Mouse (Mus musculus): ENCODE results near the gene Grwd1.
"Not testable (repeated sequence)": the region's sequence is repeated elsewhere in the genome, so short reads cannot be mapped to it uniquely, and the experiment has no call there.

Gene Grwd1

DNA sequence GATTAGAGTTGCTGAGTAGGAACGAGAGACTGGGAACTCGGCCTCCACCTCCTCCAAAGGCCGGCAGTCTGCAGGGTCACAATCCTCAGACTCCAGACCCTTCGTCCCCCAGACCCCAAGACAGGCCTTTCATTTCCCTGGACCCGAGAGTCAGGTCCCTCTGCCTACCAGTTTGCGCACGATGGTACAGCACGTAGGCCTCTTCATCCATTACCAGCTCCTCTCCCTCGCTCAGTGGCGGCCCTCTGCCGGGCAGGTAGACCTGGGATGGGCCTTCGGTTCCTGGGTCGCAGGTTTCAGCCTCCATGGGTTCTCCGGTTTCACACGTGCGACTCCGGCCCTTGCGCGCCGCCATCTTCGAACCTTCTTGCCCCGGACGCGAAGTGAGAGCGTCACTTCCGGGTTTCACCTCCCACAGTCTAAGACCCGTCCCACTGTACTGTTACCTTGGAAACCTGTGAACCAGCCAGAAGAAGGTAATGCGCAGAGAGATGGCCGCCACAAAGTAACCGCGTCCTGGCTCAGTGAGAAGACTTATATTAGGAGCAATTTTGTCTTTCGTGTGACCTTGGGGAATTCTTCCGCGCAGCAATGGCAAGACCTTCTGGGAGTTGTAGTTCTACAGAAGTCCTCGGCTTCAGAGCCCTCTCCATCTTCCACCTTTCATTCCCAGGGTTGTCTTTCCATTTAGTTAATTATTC is at the start of gene Grwd1:
Gene Grwd1 (minus strand): TSS at position 518 of the 701 bp plus-strand sequence.
- in situ Hi-C loops (cut with MboI), result no loop called here

DNA sequence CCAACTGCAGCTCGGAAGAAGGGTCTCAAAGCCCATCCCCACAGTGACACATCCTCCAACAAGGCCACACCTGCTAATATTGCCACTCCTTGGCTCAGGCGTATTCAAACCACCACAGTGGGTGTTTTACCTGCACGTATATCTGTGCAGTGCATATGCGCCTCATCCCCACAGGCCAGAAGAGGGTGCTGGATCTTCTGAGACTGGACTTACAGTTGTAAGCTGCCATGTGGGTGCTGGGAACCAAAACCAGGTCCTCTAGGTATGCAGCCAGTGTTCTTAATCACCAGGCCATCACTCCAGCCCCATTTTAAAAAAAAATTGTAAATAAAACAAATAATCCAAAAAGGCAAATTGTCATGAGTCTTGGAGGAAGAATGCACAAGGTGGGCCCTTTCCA is 49.8 kb upstream of the Grwd1 start:
- in situ Hi-C loops (cut with MboI), result no loop called here

DNA sequence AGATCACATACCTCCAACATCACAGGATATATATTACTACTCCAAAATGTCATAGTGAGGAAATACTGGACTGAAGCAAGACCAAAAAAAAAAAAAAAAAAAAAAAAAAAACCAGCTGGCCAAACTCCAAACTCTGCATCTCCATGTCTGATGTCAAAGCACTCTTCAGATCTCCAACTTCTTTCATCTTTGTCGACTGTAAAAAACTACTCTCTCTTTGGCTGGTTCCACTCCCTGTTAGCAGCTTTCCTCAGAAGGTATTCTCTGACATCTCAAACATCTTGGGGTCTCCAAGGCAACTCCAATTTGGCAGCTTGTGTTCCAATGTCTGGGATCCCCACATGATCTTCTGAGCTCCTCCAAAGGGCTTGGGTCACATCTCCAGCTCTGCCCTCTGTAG is 47.5 kb upstream of the Grwd1 start, which contains the start of gene Grin2d:
Gene Grin2d (minus strand): TSS at position 101 of the 400 bp plus-strand sequence.
- in situ Hi-C loops (cut with MboI), result not testable (repeated sequence)

DNA sequence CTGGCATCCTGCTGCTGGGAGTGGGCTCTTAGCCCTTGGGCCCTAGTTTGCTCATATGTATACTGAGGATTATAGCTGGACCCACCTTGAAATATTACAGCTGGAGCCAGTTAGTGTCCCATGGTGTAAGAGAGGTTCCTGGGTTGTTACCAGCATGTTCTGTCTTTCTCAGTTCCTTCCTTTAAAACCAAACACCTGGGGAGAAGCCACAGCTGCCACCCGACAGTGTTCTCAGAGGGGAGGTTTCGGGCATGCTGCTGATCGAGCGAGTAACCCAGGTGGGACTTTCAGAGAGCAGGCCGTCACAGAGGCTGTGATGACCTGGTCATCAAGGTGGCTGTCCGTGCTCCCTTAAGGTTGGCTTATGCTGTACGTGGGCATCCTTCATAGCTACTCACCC is 46.2 kb upstream of the Grwd1 start:
- in situ Hi-C loops (cut with MboI), result no loop called here

DNA sequence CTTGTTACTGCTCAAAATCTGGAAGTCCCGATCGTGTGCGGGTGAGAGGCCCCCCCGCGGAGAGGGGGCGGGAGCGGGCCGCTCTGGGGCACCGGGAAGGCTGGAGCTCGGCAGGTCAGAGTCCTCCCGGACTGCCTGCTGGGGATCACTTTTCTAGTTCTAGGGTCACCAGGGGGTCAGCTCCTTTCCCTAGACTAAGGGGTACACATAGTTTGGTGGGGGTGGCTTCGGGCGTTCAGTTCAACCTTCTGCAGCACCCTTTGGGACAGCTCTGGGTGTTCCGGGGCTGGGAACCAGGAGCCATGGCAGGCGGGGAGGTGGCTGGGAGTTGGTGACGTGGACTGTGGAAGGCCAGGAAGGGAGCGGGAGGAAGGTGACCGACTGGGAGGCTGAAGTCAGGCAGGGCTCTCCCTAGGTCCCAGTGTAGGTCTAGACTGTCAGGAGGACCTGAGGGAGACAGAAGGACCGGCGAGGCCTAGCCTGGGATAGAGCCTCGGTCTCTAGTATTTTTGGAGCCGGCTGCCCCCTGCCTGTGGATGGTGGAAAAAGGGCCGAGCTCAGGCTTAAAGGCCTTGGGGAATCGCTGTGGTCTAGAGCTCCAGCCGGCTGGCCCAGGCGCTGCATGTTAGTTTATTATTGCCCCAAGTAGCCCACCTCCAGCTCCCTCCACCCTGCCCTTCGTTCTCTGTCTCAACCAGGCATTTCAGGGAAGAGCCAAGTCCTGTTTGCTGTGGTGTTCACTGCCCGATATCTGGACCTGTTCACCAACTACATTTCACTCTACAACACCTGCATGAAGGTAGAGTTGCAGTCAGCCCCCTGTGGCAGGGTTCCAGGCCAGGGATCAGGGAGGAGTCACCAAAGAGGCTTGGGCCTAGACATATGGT is 42.6 kb upstream of the Grwd1 start:
- in situ Hi-C loops (cut with MboI), result loop anchor here (5.0 kb wide), 1 partner anchor 49 kb away; the partner anchor contains the start of genes Ccdc114 and Emp3

DNA sequence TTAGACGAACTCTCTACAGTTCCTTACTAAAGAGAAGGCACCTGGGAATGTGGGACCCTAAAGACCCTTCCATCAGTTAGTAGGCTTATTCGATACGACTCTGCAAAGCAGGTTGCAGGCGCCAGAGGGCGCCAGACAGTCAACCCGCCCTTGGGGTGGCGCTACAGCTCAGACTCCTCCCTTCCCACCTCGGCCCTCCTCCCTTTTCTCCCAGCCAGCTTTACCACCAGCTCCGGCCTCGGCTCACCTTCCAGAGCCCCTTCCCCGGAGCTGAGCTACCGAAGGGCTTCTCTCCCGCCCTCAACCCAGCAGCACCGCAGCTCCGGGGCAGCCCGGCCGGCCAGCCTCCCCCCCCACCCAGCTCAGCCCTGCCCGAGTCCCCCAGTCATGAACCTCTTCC is 41.9 kb upstream of the Grwd1 start, which contains the start of gene Kdelr1:
Gene Kdelr1 (plus strand): TSS at position 149 of the 400 bp plus-strand sequence.
- in situ Hi-C loops (cut with MboI), result loop anchor here (5.0 kb wide), 1 partner anchor 50 kb away; the partner anchor contains the start of genes Ccdc114 and Emp3

DNA sequence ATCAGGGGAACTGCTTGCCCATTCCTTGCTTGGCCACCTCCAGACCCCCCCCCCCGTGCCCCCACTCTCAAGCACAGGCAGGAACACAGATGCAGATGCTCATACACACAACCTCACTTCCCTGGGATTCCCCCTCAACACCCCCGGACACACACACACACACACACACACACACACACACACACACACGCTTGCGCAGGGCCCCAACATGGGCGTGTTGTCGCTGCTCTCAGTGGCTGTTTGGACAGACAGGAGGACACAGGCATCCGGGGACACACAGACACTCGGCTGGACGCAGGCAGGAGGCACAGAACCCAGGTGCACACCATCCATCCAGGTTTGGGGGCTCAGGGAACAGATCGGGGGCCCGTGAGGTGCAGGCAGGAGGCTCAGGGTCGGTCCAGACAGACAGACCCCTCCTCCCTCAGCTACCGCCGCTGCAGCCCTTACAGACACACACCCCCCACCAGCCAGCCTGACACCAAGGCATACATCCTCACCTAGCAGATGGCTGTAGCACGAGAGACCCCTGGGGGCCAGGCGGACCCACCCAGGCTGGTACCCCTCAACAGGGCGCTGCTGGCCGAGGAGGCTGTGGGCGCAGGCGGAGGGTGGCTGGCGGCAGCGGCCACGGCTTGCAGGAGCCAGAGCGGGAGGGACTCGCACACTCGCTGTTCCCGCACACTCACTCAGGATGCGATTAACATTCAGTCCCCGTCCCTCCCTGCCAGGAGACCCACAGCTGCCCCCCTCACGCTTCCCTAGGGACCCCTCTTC is 39.7 kb upstream of the Grwd1 start:
- in situ Hi-C loops (cut with MboI), result loop anchor here (5.0 kb wide), 1 partner anchor 52 kb away; the partner anchor contains the start of genes Ccdc114 and Emp3

DNA sequence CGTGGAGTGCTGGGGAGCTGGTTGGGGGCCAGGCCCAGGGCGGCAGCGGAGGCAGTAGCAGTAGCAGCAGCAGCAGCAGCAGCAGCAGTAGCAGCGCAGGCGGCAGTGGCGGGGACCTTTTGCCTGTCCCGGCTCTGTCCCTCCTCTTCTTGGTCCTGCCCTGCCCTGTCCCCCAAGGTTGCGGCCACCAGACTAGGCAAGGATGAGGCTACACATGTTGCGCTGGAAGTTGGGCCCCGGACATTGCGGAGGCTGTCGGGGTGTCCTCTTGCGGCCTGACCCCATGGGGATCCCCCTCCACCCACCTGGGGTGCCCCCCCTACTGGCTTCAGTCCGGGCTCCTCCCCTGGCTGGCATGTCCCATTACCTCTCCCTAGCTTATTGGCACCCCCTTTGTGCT is 39.0 kb upstream of the Grwd1 start:
- in situ Hi-C loops (cut with MboI), result loop anchor here (5.0 kb wide), 1 partner anchor 53 kb away; the partner anchor contains the start of genes Ccdc114 and Emp3

DNA sequence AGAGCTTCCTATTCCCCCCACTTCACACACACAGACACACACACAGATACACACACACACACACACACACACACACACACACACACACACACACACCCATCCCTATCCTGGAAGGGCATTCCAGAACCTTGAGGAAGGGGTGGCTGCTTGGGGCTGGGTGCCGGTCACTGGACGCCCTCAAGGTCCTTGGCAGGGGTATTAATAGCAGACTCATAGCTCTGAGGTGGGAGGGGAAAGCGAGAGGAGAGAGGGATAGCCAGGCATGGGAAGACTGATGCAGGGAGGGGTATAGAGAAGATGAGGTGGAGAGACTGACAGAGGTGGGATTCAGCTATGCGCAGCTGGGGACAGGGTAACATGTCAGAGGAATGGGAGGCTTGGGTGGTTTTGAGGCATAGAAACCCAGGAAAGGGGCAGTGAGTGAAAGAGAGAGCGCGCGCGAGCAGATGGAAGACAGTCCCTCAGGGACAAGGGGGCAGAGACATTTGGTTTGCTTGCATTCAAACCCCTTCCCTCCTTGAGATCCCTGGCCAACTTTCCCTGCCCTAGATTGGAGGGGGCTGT is 38.4 kb upstream of the Grwd1 start:
- in situ Hi-C loops (cut with MboI), result no loop called here

DNA sequence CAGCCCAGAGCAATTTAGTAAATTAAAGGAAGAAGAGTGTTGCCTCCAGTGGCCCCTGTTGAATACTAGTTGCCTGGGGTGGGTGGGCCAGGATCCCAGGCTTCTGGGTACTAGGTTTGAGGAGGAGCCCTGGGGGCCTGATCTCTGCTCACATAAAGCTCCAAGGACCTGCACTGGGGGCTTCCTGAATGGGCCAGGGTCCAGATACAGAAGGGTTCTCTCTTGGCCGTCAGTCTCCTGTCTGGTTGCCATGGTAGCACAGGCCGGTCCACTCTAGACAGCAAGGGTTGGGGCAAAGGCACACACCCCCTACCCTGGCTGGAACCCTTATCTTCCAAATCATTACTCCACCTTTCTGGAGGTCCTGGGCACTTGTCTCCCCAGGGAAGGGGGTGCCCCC is 37.1 kb upstream of the Grwd1 start:
- in situ Hi-C loops (cut with MboI), result no loop called here

DNA sequence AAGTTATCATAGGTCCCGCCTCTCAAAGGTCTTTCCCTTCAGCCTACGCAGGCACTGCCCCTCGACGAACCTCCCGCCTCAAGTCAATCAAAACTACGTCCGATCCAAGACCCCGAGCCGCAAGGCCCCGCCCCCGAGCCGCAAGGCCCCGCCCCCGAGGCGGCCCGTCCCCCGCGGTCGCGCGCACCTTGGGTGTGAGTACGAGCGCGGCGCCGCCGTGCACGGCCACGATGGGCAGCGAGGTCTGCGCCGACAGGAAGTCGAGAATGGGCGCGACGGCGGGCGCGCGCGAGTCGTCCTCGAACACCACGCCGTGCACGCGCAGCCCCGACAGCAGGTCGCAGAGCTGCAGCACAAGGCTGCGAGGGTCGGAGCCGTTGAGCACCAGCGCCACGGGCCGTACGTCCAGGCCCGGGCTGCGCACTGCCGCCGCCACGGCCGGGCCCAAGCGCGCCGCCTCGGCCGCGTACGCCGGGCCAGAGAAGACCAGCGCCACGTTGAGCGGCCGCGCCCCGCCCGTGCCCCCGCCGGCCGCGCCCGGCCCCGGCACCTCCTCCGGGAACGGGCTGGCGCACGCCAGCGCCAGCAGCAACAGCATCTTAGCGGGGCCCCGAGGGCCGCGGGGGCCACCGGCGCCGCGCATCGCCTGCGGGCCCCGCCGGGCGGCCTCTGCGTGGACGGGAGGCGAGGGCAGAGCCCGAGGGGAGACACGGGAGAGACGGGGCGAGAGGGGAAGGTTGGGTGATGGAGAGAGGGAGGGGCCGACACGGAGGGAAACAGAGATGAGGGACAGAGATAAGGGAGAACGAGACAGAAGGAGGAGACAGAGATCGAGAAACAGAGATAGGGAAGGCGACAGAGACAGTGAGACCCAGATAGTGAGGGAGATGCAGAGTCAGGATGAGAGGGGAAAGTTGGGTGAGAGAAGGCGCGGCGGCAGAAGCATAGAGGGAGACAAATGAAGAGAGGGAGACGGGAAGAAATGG is 35.5 kb upstream of the Grwd1 start:
- in situ Hi-C loops (cut with MboI), result no loop called here

DNA sequence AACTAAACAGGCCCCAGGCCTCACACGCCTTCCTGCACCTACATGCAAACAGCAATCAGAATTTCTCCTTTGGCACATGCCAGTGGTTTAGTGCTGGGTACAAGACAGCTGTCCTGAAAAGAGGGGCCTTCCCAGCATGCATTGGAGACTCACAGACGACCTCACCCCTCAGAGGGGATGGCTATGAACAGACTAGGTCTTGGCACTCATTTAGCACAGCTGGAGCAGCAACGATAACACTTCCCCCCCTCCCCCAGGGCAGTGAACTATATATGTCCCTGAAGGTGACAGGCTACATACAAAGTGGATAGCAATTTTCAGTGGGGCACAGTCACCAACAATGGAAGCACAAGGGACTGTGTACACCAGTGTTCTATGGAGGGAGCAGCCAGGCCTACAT is 33.7 kb upstream of the Grwd1 start:
- in situ Hi-C loops (cut with MboI), result no loop called here

DNA sequence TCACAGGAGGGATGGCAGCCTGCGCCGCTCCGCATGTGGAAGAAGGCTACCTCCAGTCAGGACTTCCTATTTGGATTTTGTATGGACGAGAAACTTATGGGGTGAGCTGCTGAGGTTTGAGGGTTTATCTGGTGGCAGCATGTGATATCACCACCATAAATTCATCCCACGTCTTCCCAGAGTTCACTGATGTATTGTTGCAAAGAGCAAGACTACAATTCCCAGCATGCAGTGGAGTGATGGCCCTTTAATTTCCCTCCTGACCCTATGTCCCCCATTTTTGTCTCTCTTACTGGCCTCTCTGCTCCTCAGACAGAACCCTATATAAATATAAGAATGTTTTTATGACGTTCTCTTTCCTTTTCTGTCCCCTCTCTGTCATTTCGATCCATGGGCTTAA is 32.1 kb upstream of the Grwd1 start:
- in situ Hi-C loops (cut with MboI), result no loop called here

DNA sequence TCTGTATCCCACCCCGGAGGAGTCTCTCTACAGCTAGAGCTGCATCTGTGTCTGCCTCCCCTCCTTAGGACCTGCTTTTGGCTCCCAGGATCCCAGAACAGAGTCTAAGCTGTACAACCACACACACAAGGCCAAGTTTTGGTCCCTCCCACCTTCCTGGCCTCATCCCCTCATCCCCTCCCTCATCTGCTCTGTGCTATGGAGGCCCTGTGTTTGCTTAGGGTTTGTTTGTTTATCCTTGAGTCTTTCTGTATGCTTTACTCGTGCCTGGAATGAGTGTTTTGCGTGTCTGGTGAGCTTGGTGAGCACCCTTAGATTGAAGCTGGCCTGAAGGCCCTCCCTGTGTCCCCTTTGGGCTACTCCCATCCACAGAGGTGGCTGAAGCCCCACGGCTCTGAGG is 28.3 kb upstream of the Grwd1 start:
- in situ Hi-C loops (cut with MboI), result no loop called here

DNA sequence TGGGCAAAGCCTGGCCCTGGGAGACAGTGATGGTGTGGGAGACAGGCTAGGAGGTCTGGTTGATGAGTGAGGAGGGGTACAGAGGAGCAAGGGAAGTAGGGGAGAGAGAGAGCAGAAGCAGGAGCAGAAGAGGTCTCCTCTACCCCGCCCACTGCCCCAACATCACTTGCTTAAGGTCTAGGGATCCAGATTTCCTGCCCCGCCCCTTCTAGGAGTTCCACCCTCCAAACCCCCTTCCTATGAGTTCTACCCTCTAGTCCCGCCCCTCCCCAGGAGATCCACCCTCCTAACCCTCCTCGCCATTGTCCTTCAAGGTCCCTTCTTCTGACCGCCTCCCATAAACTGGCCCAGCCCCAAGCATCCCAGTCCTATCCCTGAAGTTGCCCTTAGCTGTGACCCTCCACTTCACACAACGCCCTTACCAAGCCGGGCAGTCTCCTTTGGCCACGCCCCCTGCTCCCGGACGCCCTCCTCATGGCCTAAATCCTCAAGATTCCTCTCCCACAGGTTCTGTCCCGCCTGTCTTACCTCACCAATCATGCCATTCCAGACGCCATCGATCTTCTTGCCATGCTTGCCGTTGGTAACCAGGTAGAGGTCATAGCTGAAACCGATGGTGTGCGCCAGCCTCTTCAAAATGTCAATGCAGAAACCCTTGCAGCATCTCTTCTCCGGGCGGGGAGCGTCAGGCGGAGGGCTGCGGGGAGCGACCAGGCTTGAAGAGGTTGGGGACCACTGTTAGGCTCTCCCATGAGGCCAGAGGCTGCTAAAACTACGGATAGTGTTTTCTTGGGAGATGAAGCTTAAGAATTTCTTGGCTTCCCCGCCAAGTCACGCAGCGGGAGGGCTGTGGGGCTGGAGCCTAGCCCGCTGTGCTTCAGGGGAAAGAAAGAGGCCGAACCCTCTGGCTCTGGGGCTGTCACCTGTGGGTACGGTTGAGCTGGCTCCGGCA is 26.5 kb upstream of the Grwd1 start:
- in situ Hi-C loops (cut with MboI), result no loop called here

DNA sequence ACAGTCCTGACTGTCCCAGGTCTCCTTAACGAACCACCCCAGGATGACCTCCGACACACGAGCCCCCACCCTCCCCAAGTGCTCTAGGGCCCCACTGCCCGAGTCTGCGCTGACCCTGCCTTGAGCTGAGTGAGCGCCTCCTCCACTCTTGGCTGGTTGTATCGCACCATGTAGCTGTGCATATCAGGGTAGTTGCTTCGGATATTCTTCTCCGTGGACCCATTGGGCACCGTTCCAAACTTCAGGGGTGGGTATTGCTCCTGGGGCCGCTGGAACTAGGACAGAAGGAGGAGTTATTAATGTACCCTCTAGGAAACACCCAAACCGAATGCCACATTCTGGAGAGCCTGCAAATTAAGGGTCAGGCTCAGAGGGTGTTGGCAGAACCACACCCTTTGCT is 22.3 kb upstream of the Grwd1 start:
- in situ Hi-C loops (cut with MboI), result no loop called here

DNA sequence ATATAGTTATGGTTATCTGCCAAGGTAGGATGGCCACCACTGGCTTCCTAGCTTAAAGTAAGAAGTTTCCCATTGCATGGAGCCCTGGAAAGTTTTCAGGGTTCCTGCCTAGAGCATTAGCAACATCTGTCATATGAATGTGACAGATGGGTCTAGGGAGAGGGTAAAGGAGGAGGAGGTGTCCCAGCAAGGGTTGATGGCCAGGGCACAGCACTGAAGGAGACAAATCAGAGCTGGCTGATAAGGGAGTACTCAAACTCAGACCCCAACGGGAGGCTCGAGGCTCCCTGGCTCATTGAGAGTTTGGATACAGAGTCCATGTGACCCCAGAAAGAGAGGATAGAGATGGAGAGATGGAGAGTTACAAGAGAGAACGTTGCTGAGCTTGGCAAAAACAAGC is 19.9 kb upstream of the Grwd1 start:
- in situ Hi-C loops (cut with MboI), result no loop called here

DNA sequence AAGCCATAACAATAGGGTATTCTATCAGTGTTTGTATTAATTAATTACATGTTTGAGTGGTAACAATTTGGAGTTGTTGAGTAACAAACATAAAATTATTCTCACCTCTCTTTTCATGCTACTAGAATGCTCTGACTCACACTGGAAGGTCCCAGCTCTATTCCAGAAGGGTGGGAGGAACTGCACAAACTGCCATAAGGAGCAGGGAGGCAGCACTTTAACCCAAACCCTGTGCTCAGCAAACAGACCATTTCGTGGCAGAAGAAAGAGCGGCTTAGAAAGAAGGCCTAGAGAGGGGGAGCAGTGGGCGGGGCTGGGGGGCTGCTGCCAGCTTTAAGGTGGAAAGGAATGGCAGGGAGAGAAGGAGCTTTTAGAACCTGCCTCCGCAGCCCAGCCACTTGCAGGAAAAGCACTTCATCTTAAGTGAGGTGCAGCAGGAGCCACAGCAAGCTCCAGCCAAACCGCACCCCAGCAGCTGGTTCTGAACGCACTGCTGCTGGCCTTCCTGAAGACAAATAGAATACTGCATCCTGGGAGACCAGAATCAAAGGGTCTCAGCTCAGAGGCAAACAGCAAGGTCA is 17.8 kb upstream of the Grwd1 start:
- in situ Hi-C loops (cut with MboI), result no loop called here

Measured in mature B cell (primary cell).